Mouse (Mus musculus) stomach, postnatal 0 days (tissue): ENCODE data around the gene Cdhr3.

Experiments used
- CTCF ChIP-seq: IDR thresholded peaks from 2 replicates; pipeline ENCODE4 v1.5.1; 2016; ENCODE audit warnings: antibody characterized with exemption, low read depth, mild to moderate bottlenecking, moderate library complexity
- EP300 ChIP-seq: optimal IDR thresholded peaks from 2 replicates; pipeline ENCODE3; 2016; ENCODE audit warnings: antibody characterized with exemption

DNA sequence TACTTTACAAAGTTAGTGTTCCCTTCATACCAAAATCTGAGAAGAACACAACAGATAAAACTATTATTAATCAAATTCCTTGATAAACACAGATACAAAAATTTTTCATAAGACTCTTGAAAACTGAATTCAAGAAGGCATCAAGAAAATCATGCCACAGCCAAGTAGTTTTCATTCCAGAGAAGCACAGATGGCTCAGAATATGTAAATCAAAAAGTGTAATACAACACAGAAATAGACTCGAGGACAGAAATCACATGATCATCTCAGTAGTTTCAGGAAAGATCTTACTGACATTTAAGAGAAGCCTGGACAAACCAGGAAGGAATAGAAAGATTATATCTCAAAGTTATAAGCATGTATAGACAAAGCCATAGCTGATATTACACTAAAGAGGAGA, 106.4 kb downstream of the Cdhr3 start:
- no peak for TF ChIP-seq CTCF
- no peak for TF ChIP-seq EP300
